ENCODE assay signal across 12 mouse cellular contexts in the genomic region with DNA sequence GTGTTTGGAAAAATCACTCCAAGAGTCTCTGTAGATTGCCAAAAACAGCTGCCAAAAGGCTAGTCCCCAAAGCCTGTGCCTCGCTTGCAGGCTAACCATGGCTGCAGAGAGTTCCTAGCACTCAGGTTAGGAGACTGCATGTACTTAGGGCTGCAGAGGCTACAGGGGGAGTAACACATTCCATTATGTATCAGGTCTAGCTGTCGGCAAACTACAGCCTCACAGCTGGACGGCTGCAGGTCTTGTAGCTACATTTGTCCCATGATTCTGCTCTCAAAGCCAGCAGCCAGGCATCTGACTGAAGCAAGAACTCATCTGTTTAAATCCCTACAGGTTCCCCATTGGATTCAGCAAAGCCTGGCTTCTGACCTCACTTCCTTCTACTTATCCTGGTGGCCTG. TPM values are rescaled to one million over a fixed set of nuclear protein-coding genes. Genes with fewer than 3 reads are reported as not detected.
A peak's percentile ranks its signal among the peaks of the same experiment; 100 is the strongest.
DNase-seq lines count a peak whose midpoint lies in the region; ATAC-seq and TF ChIP-seq lines count a peak whose summit lies in the region.
"Had no signal": no experiment of that assay in that cellular context is flagged by ENCODE, and none has a peak within 500 bp of the region (broad histone marks: within the 10 kb centered on the region; RNA-seq: fewer than 3 reads in every experiment).

No protein-coding gene starts in this region.

- H3K4me3 ChIP-seq in left cerebral cortex, adult 2 months = no peak overlapping the region
- H3K4me3 ChIP-seq in embryonic facial prominence, embryonic 13.5 days = no peak overlapping the region
- H3K4me3 ChIP-seq in hindbrain, embryonic 15.5 days = no peak overlapping the region
- no peak overlapping the region for H3K4me3 ChIP-seq in macrophage (ENCODE audit: inconsistent target)

- intact Hi-C loops in left cerebral cortex, adult 2 months (cut with DNase I) = no loop called here

- 46% methylated on average over 3 of the region's 3 CpGs for WGBS in embryonic facial prominence, embryonic 13.5 days
- 43% methylated on average over 3 of the region's 3 CpGs for WGBS in hindbrain, embryonic 15.5 days
- 66% methylated on average over 3 of the region's 3 CpGs for WGBS in macrophage (ENCODE audit: missing documents)

- no peaks in the 10 kb centered on the region for H3K36me3 ChIP-seq in embryonic facial prominence, embryonic 13.5 days
- no peaks in the 10 kb centered on the region for H3K36me3 ChIP-seq in hindbrain, embryonic 15.5 days
- H3K36me3 ChIP-seq in macrophage (ENCODE audit: inconsistent target) = no peaks in the 10 kb centered on the region

- TF ChIP-seq CTCF in left cerebral cortex, adult 2 months (IDR thresholded peaks at IDR 0.05) = no peak

- H3K79me2 ChIP-seq in macrophage (ENCODE audit: inconsistent target) = peaks cover 100% of the 10 kb centered on the region

- H3K27me3 ChIP-seq in embryonic facial prominence, embryonic 13.5 days = no peaks in the 10 kb centered on the region
- H3K27me3 ChIP-seq in hindbrain, embryonic 15.5 days = no peaks in the 10 kb centered on the region
- H3K27me3 ChIP-seq: megakaryocyte, embryonic 14.5 days had no signal

- H3K9ac ChIP-seq in embryonic facial prominence, embryonic 13.5 days = no peak overlapping the region
- H3K9ac ChIP-seq in hindbrain, embryonic 15.5 days = no peak overlapping the region

- no peak for ATAC-seq in embryonic facial prominence, embryonic 13.5 days (ENCODE audit: insufficient number of reproducible peaks, insufficient read depth, low FRiP score, low TSS enrichment, low read depth)
- no peak for ATAC-seq in hindbrain, embryonic 15.5 days (ENCODE audit: low FRiP score, low read depth)
- ATAC-seq: CD4-positive, CD25-positive, alpha-beta regulatory T cell, adult 4 months had no signal

- no peak for DNase-seq in left cerebral cortex, adult 2 months (ENCODE audit: extremely low spot score in 1 of 2, low spot score in 2 of 2)
- DNase-seq in left cerebral cortex, adult 18-20 months (ENCODE audit: low spot score in 2 of 2) = no peak
- DNase-seq in kidney, adult 9 months = no peak
- DNase-seq in Muller cell, postnatal 12 days (ENCODE audit: inconsistent ontology term) = no peak
- DNase-seq in layer of hippocampus, postnatal 25 days (ENCODE audit: extremely low spot score in 1 of 2, low spot score in 1 of 2) = no peak
- DNase-seq: cerebellum, adult 11-12 months; thymus, adult 2 months had no signal

- H3K4me2 ChIP-seq in embryonic facial prominence, embryonic 13.5 days = no peak overlapping the region
- no peak overlapping the region for H3K4me2 ChIP-seq in hindbrain, embryonic 15.5 days

- H3K4me1 ChIP-seq in embryonic facial prominence, embryonic 13.5 days = peaks cover 68% of the 10 kb centered on the region
- peaks cover 68% of the 10 kb centered on the region for H3K4me1 ChIP-seq in hindbrain, embryonic 15.5 days (replicated peaks)

- H3K27ac ChIP-seq in left cerebral cortex, adult 2 months = peak overlapping the region; percentile 61; the same call in 1 of the 2 replicates
- H3K27ac ChIP-seq in embryonic facial prominence, embryonic 13.5 days = peak overlapping the region; percentile 5
- H3K27ac ChIP-seq in hindbrain, embryonic 15.5 days (replicated peaks) = 0 out of 2 replicates have a peak overlapping the region, but pooled peaks have one; percentile 46
- peak overlapping the region; percentile 50 for H3K27ac ChIP-seq in macrophage

- no peaks in the 10 kb centered on the region for H3K9me3 ChIP-seq in embryonic facial prominence, embryonic 13.5 days
- H3K9me3 ChIP-seq in hindbrain, embryonic 15.5 days = no peaks in the 10 kb centered on the region
- H3K9me3 ChIP-seq: megakaryocyte, embryonic 14.5 days had no signal

RNA-seq across cellular contexts. Expression of gene Gna12, which starts 35.5 kb away (rescaled TPM):
- 10 to 100 TPM; 62.2 to 67.6 TPM for total RNA-seq in left cerebral cortex, adult 2 months (2021)
- 10 to 100 TPM; 61.3 to 71.0 TPM for total RNA-seq in left cerebral cortex, adult 18-20 months (2021)
- 9.3 and 14.3 TPM in 2 replicates for polyA plus RNA-seq in embryonic facial prominence, embryonic 13.5 days (2015; fragmentation: Nextera tagmentation; extraction: Ambion mirVana)
- polyA plus RNA-seq in hindbrain, embryonic 15.5 days (2015; fragmentation: Nextera tagmentation; extraction: Ambion mirVana) = 62.0 and 70.0 TPM in 2 replicates
- 10 to 100 TPM in 20 of 26 experiments, 1 to 10 TPM in 6; 5.5 to 38.3 (median 15.9) TPM for total RNA-seq in macrophage (2018; cell fraction: chromatin; rRNA removed)
- total RNA-seq in macrophage (2018; cell fraction: cytosol; rRNA removed) = 100 to 1,000 TPM in 13 of 26 experiments, 10 to 100 TPM in 13; 58.7 to 194 (median 95.9) TPM
- 10 to 100 TPM; 25.6 to 92.0 (median 47.5) TPM for total RNA-seq in macrophage (2018; cell fraction: nucleus; rRNA removed)
- 97.9 to 155 TPM (median 121 TPM) in 3 replicates for polyA plus RNA-seq in macrophage (2018)
- 100 to 1,000 TPM; 101 to 111 TPM for total RNA-seq in layer of hippocampus, postnatal 25 days (2021)

Comparison
In these comparisons a context has a peak if more than half of its experiments do, and no peak if none do; other contexts are left out.
1. H3K27ac ChIP-seq: peak in every context shown above with its lines; median percentile 61 in left cerebral cortex, adult 2 months; 50 in macrophage; 46 in hindbrain, embryonic 15.5 days; 5 in embryonic facial prominence, embryonic 13.5 days.